Mouse (Mus musculus): ENCODE measurements around the gene Tmem158. TPM values are rescaled to one million over a fixed set of nuclear protein-coding genes. Genes with fewer than 3 reads are reported as not detected.

Tmem158 gene
- polyA plus RNA-seq, 2 experiments = 19.6 to 32.0 TPM

- no peaks in the 10 kb centered on the region for H3K36me3 ChIP-seq (ENCODE audit: control insufficient read depth, insufficient read depth, low read length)
- no peaks in the 10 kb centered on the region for H3K9me3 ChIP-seq (ENCODE audit: control insufficient read depth, low read length)
- no peak overlapping the region for H3K4me2 ChIP-seq (replicated peaks; ENCODE audit: low read depth, low read length, severe bottlenecking)
- no peak for ATAC-seq (ENCODE audit: low FRiP score, low read depth)
- no peak overlapping the region for H3K9ac ChIP-seq (ENCODE audit: low read depth, low read length, severe bottlenecking)
- H3K27me3 ChIP-seq (ENCODE audit: control insufficient read depth, insufficient read depth, low read length) = no peaks in the 10 kb centered on the region
- H3K4me1 ChIP-seq (ENCODE audit: control insufficient read depth, insufficient read depth, low read length) = no peaks in the 10 kb centered on the region
- H3K27ac ChIP-seq (replicated peaks; ENCODE audit: low read depth, low read length) = no peak overlapping the region
- DNase-seq (ENCODE audit: low spot score) = no peak
- WGBS = 89% methylated on average over 2 of the region's 2 CpGs
- no peak overlapping the region for H3K4me3 ChIP-seq (replicated peaks; ENCODE audit: low read length)
- no peak for TF ChIP-seq POLR2A (IDR thresholded peaks at IDR 0.05; ENCODE audit: borderline replicate concordance, extremely low read depth, insufficient read depth, insufficient read length)
Observed at GRCm38 (mm10) chr9:123269906-123270558, 9.5 kb upstream of the Tmem158 start.

- under 1% methylated on average over 51 of the region's 92 CpGs for WGBS
- DNase-seq (ENCODE audit: low spot score) (peak; percentile 69), ATAC-seq (ENCODE audit: low FRiP score, low read depth) (peak; percentile 70)
- Histone ChIP-seq H3K9ac (ENCODE audit: low read depth, low read length, severe bottlenecking) (peak overlapping the region; percentile 70), H3K27ac (replicated peaks; ENCODE audit: low read depth, low read length) (peak overlapping the region; percentile 58), H3K9me3 (ENCODE audit: control insufficient read depth, low read length) (no peaks in the 10 kb centered on the region), H3K4me3 (replicated peaks; ENCODE audit: low read length) (peak overlapping the region; percentile 74), H3K36me3 (ENCODE audit: control insufficient read depth, insufficient read depth, low read length) (no peaks in the 10 kb centered on the region), H3K4me2 (replicated peaks; ENCODE audit: low read depth, low read length, severe bottlenecking) (peak overlapping the region; percentile 94), H3K27me3 (ENCODE audit: control insufficient read depth, insufficient read depth, low read length) (peaks cover 19% of the 10 kb centered on the region), H3K4me1 (ENCODE audit: control insufficient read depth, insufficient read depth, low read length) (no peaks in the 10 kb centered on the region)
- TF ChIP-seq POLR2A (IDR thresholded peaks at IDR 0.05; ENCODE audit: borderline replicate concordance, extremely low read depth, insufficient read depth, insufficient read length) = no peak
Observed at GRCm38 (mm10) chr9:123259896-123260610, 511 bp downstream of the Tmem158 start.

GRCm38 (mm10) chr9:123259461-123259895 lies 1.1 kb downstream of the Tmem158 start:
- H3K9ac ChIP-seq (ENCODE audit: low read depth, low read length, severe bottlenecking) = peak overlapping the region; percentile 70
- H3K9me3 ChIP-seq (ENCODE audit: control insufficient read depth, low read length) = no peaks in the 10 kb centered on the region
- no peak for TF ChIP-seq POLR2A (IDR thresholded peaks at IDR 0.05; ENCODE audit: borderline replicate concordance, extremely low read depth, insufficient read depth, insufficient read length)
- peak overlapping the region; percentile 94 for H3K4me2 ChIP-seq (replicated peaks; ENCODE audit: low read depth, low read length, severe bottlenecking)
- H3K27me3 ChIP-seq (ENCODE audit: control insufficient read depth, insufficient read depth, low read length) = peaks cover 19% of the 10 kb centered on the region
- H3K4me1 ChIP-seq (ENCODE audit: control insufficient read depth, insufficient read depth, low read length) = no peaks in the 10 kb centered on the region
- ATAC-seq (ENCODE audit: low FRiP score, low read depth) (peak; percentile 79), DNase-seq (ENCODE audit: low spot score) (peak; percentile 5)
- H3K27ac ChIP-seq (replicated peaks; ENCODE audit: low read depth, low read length) = peak overlapping the region; percentile 58
- H3K4me3 ChIP-seq (replicated peaks; ENCODE audit: low read length) = peak overlapping the region; percentile 74
- WGBS = under 1% methylated on average over 42 of the region's 45 CpGs
- no peaks in the 10 kb centered on the region for H3K36me3 ChIP-seq (ENCODE audit: control insufficient read depth, insufficient read depth, low read length)

- Histone ChIP-seq H3K4me3 (replicated peaks; ENCODE audit: low read length) (peak overlapping the region; percentile 74), H3K9me3 (ENCODE audit: control insufficient read depth, low read length) (no peaks in the 10 kb centered on the region), H3K27me3 (ENCODE audit: control insufficient read depth, insufficient read depth, low read length) (peaks cover 19% of the 10 kb centered on the region), H3K36me3 (ENCODE audit: control insufficient read depth, insufficient read depth, low read length) (no peaks in the 10 kb centered on the region), H3K9ac (ENCODE audit: low read depth, low read length, severe bottlenecking) (no peak overlapping the region), H3K4me2 (replicated peaks; ENCODE audit: low read depth, low read length, severe bottlenecking) (peak overlapping the region; percentile 94), H3K4me1 (ENCODE audit: control insufficient read depth, insufficient read depth, low read length) (no peaks in the 10 kb centered on the region), H3K27ac (replicated peaks; ENCODE audit: low read depth, low read length) (no peak overlapping the region)
- WGBS = 30% methylated on average over 10 of the region's 10 CpGs
- TF ChIP-seq POLR2A (IDR thresholded peaks at IDR 0.05; ENCODE audit: borderline replicate concordance, extremely low read depth, insufficient read depth, insufficient read length) = no peak
- ATAC-seq (ENCODE audit: low FRiP score, low read depth) = no peak
- DNase-seq (ENCODE audit: low spot score) = no peak
Observed at GRCm38 (mm10) chr9:123258796-123259195, 1.8 kb downstream of the Tmem158 start.

GRCm38 (mm10) chr9:123255736-123256135 lies 4.8 kb downstream of the Tmem158 start:
- Histone ChIP-seq H3K4me1 (ENCODE audit: control insufficient read depth, insufficient read depth, low read length) (no peaks in the 10 kb centered on the region), H3K9ac (ENCODE audit: low read depth, low read length, severe bottlenecking) (no peak overlapping the region), H3K4me3 (replicated peaks; ENCODE audit: low read length) (no peak overlapping the region), H3K27me3 (ENCODE audit: control insufficient read depth, insufficient read depth, low read length) (peaks cover 15% of the 10 kb centered on the region), H3K36me3 (ENCODE audit: control insufficient read depth, insufficient read depth, low read length) (no peaks in the 10 kb centered on the region), H3K27ac (replicated peaks; ENCODE audit: low read depth, low read length) (no peak overlapping the region), H3K9me3 (ENCODE audit: control insufficient read depth, low read length) (no peaks in the 10 kb centered on the region), H3K4me2 (replicated peaks; ENCODE audit: low read depth, low read length, severe bottlenecking) (no peak overlapping the region)
- ATAC-seq (ENCODE audit: low FRiP score, low read depth) (no peak), DNase-seq (ENCODE audit: low spot score) (no peak)
- 81% methylated on average over 3 of the region's 3 CpGs for WGBS
- no peak for TF ChIP-seq POLR2A (IDR thresholded peaks at IDR 0.05; ENCODE audit: borderline replicate concordance, extremely low read depth, insufficient read depth, insufficient read length)
